Mouse (Mus musculus): ENCODE results near the gene Aldh1l1. TPM values are rescaled to one million over a fixed set of nuclear protein-coding genes. Genes with fewer than 3 reads are reported as not detected.

The Aldh1l1 gene
- total and polyA plus RNA-seq, 2 experiments, result 897 to 1,237 TPM

DNA sequence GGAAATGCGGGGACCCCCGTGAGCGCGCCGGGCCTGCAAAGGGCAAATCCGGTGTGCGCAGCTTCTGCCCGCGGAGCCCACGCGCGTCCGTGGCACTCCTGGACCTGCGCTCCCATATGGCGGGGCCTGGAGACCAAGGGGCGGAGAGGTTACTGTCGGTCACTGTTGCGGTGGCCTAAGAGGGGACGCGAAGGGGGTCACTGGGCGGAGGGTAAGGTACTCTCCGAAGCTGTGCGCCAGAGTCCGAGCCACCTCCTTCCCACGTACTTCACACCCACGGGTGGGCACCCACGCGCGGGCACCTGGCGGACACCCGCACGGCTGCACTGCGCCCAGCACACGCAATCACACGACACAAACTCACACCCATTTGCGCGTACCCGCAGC, 23.4 kb upstream of the Aldh1l1 start:
- no peaks in the 10 kb centered on the region for H3K27me3 ChIP-seq (ENCODE audit: control insufficient read depth, insufficient read depth, low read length)
- peak overlapping the region; percentile 99 for H3K9ac ChIP-seq (ENCODE audit: low read depth, low read length)
- H3K27ac ChIP-seq (replicated peaks; ENCODE audit: insufficient read depth, low read depth, low read length), result peak overlapping the region; percentile 99
- peaks cover 16% of the 10 kb centered on the region for H3K4me1 ChIP-seq (ENCODE audit: control insufficient read depth, insufficient read depth, low read length)
- H3K4me3 ChIP-seq (ENCODE audit: insufficient read depth, low read depth, low read length), result peak overlapping the region; percentile 78
- no peak for DNase-seq (ENCODE audit: extremely low read depth, low read depth, low spot score)
- H3K79me2 ChIP-seq (ENCODE audit: control insufficient read depth, insufficient read depth, low read length), result peaks cover 18% of the 10 kb centered on the region
- H3K36me3 ChIP-seq (ENCODE audit: control insufficient read depth, insufficient read depth, low read length), result peaks cover 9% of the 10 kb centered on the region
- WGBS, result under 1% methylated on average over 38 of the region's 38 CpGs
- TF ChIP-seq CTCF (IDR thresholded peaks at IDR 0.05; ENCODE audit: low read depth, low read length), result no peak
- no peak; the same call in 1 of the 2 replicates for TF ChIP-seq POLR2A (IDR thresholded peaks at IDR 0.05; ENCODE audit: extremely low read depth, insufficient read depth, low read length)

DNA sequence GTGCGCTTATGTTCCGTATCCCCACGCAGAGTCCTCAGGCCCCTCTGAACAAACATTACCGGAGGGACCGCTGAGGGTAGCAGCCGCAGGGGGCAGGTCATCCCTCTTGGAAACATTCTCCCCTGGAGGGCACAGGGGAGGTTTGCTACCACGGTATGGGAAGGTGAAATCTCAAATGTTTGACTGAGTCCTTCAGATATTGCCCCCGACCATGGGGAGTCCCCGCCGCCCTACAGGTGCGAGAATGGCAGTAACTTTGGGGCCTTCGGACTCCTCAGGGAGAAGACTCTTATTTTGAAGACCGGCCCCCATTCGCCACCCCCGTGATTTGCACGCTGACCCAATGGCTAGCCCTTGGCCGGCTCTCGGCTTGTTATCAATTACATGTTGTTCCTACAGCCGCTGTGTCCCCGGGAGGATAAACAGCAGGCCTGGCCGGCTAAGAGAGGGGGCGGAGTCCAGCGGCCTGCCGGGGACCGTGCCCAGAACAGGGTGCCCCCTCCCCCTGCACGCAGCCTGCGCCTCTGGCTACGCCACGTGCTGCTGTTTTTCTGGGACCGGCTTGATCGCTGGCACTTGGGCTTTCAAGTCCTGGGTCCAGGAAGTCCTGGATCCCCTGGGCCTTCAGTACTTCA, 22.9 kb upstream of the Aldh1l1 start:
- Histone ChIP-seq H3K4me1 (ENCODE audit: control insufficient read depth, insufficient read depth, low read length) (peaks cover 16% of the 10 kb centered on the region), H3K9ac (ENCODE audit: low read depth, low read length) (peak overlapping the region; percentile 99), H3K36me3 (ENCODE audit: control insufficient read depth, insufficient read depth, low read length) (peaks cover 14% of the 10 kb centered on the region), H3K79me2 (ENCODE audit: control insufficient read depth, insufficient read depth, low read length) (peaks cover 23% of the 10 kb centered on the region), H3K4me3 (ENCODE audit: insufficient read depth, low read depth, low read length) (peak overlapping the region; percentile 78), H3K27ac (replicated peaks; ENCODE audit: insufficient read depth, low read depth, low read length) (peak overlapping the region; percentile 99), H3K27me3 (ENCODE audit: control insufficient read depth, insufficient read depth, low read length) (no peaks in the 10 kb centered on the region)
- DNase-seq (ENCODE audit: extremely low read depth, low read depth, low spot score), result peak; percentile 96
- TF ChIP-seq CTCF (IDR thresholded peaks at IDR 0.05; ENCODE audit: low read depth, low read length) (no peak), POLR2A (IDR thresholded peaks at IDR 0.05; ENCODE audit: extremely low read depth, insufficient read depth, low read length) (peak; percentile 46; the same call in 1 of the 2 replicates)
- 1% methylated on average over 31 of the region's 31 CpGs for WGBS

DNA sequence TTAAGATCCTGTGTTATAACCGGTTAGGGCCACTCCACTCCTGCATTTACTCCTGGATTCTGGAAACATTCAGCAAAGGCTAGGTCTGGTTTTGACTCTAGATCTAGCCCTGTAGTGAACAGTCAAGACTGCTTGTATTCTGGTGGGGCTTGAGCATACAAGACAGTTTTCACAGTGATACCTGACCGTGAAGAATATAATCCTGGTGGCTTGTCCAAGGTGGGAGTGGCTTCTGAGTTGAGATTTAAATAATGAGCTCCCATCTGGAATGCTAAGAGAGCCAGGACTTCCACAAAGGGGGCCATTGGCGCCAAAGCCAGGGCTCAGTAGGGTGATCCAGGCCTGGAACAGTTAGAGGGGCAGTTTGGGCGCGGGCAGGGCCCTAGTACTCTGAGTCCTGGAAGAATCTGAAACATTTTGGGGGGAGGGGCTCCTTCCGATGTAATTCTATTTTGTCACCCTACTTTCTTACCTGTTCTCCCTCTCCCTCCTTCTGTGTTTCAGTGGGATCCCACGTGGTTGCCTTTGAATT, 22.3 kb upstream of the Aldh1l1 start:
- Histone ChIP-seq H3K27me3 (ENCODE audit: control insufficient read depth, insufficient read depth, low read length) (no peaks in the 10 kb centered on the region), H3K79me2 (ENCODE audit: control insufficient read depth, insufficient read depth, low read length) (peaks cover 28% of the 10 kb centered on the region), H3K4me1 (ENCODE audit: control insufficient read depth, insufficient read depth, low read length) (peaks cover 16% of the 10 kb centered on the region), H3K4me3 (ENCODE audit: insufficient read depth, low read depth, low read length) (peak overlapping the region; percentile 56), H3K9ac (ENCODE audit: low read depth, low read length) (peak overlapping the region; percentile 84), H3K36me3 (ENCODE audit: control insufficient read depth, insufficient read depth, low read length) (peaks cover 18% of the 10 kb centered on the region), H3K27ac (replicated peaks; ENCODE audit: insufficient read depth, low read depth, low read length) (peak overlapping the region; percentile 99)
- WGBS, result 16% methylated on average over 7 of the region's 7 CpGs
- TF ChIP-seq CTCF (IDR thresholded peaks at IDR 0.05; ENCODE audit: low read depth, low read length) (no peak), POLR2A (IDR thresholded peaks at IDR 0.05; ENCODE audit: extremely low read depth, insufficient read depth, low read length) (no peak)
- DNase-seq (ENCODE audit: extremely low read depth, low read depth, low spot score), result peak; percentile 26

DNA sequence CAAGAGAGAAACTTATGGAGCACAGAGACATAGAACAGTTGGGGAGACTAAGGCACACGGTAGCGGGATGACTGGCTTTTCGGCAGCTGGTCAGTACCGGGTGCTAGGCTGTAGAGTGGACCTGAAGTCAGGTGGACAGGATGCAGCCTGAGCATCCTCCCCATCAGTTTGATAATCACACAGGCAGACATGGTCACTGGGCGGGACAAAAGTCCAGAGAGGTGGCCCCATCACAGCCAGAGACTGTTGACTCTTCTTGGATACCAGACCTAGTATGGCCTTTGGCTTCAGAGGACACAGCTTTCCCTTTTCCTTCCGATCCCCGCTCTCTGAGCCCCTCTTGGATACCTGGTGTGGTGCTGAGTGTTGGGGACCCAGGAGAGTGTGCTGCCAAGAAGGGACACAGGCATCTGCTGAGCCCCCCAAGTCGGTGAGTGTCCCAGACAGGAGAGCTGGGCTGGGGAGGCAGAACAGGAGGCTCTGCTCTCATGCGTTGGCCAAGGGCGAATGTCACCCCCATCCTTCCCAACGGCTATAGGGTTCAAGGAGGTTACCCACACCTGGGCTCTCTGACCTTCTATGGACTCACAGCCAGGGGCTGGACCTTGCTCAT, 21.1 kb upstream of the Aldh1l1 start:
- no peaks in the 10 kb centered on the region for H3K27me3 ChIP-seq (ENCODE audit: control insufficient read depth, insufficient read depth, low read length)
- peaks cover 40% of the 10 kb centered on the region for H3K79me2 ChIP-seq (ENCODE audit: control insufficient read depth, insufficient read depth, low read length)
- peaks cover 26% of the 10 kb centered on the region for H3K4me1 ChIP-seq (ENCODE audit: control insufficient read depth, insufficient read depth, low read length)
- peak overlapping the region; percentile 84 for H3K9ac ChIP-seq (ENCODE audit: low read depth, low read length)
- peak overlapping the region; percentile 86 for H3K4me3 ChIP-seq (ENCODE audit: insufficient read depth, low read depth, low read length)
- peak overlapping the region; percentile 99 for H3K27ac ChIP-seq (replicated peaks; ENCODE audit: insufficient read depth, low read depth, low read length)
- TF ChIP-seq CTCF (IDR thresholded peaks at IDR 0.05; ENCODE audit: low read depth, low read length) (no peak), POLR2A (IDR thresholded peaks at IDR 0.05; ENCODE audit: extremely low read depth, insufficient read depth, low read length) (peak; percentile 43; the same call in 1 of the 2 replicates)
- peaks cover 24% of the 10 kb centered on the region for H3K36me3 ChIP-seq (ENCODE audit: control insufficient read depth, insufficient read depth, low read length)
- peak; percentile 94 for DNase-seq (ENCODE audit: extremely low read depth, low read depth, low spot score)
- 29% methylated on average over 11 of the region's 11 CpGs for WGBS

DNA sequence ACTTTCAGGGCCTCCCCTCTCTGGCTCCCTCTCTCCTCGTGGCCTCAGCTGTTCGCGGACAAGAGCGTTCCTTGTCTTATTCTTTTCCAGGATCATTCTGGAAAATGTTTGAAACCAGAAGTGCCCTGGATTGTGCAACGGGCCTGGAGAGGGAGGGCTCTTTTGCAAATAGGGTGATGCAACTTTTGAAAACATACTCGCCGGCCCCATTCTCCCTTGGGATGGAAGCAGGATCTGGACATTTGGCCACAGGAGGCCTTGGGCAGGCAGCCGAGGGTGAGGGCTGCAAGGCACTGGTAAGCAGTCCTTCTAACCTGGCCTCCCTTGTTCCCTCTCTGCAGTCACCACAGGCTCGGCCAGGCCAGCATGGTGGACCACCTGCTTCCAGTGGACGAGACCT, 20.1 kb upstream of the Aldh1l1 start:
- peaks cover 32% of the 10 kb centered on the region for H3K4me1 ChIP-seq (ENCODE audit: control insufficient read depth, insufficient read depth, low read length)
- peak overlapping the region; percentile 99 for H3K27ac ChIP-seq (replicated peaks; ENCODE audit: insufficient read depth, low read depth, low read length)
- WGBS, result 15% methylated on average over 10 of the region's 10 CpGs
- H3K4me3 ChIP-seq (ENCODE audit: insufficient read depth, low read depth, low read length), result peak overlapping the region; percentile 86
- peak; percentile 96 for DNase-seq (ENCODE audit: extremely low read depth, low read depth, low spot score)
- H3K79me2 ChIP-seq (ENCODE audit: control insufficient read depth, insufficient read depth, low read length), result peaks cover 42% of the 10 kb centered on the region
- H3K9ac ChIP-seq (ENCODE audit: low read depth, low read length), result peak overlapping the region; percentile 85
- TF ChIP-seq CTCF (IDR thresholded peaks at IDR 0.05; ENCODE audit: low read depth, low read length), result 0 out of 2 replicates have a peak, but pooled peaks have one; percentile 1
- TF ChIP-seq POLR2A (IDR thresholded peaks at IDR 0.05; ENCODE audit: extremely low read depth, insufficient read depth, low read length), result peak; percentile 76
- peaks cover 24% of the 10 kb centered on the region for H3K36me3 ChIP-seq (ENCODE audit: control insufficient read depth, insufficient read depth, low read length)
- H3K27me3 ChIP-seq (ENCODE audit: control insufficient read depth, insufficient read depth, low read length), result no peaks in the 10 kb centered on the region

Data from liver, adult 2 months (tissue).